Mouse (Mus musculus): ENCODE data around the gene Desi1. TPM values are rescaled to one million over a fixed set of nuclear protein-coding genes. Genes with fewer than 3 reads are reported as not detected.

The Desi1 gene
- polyA plus RNA-seq, 1 experiment from 2014 or later = 20.8 TPM

DNA sequence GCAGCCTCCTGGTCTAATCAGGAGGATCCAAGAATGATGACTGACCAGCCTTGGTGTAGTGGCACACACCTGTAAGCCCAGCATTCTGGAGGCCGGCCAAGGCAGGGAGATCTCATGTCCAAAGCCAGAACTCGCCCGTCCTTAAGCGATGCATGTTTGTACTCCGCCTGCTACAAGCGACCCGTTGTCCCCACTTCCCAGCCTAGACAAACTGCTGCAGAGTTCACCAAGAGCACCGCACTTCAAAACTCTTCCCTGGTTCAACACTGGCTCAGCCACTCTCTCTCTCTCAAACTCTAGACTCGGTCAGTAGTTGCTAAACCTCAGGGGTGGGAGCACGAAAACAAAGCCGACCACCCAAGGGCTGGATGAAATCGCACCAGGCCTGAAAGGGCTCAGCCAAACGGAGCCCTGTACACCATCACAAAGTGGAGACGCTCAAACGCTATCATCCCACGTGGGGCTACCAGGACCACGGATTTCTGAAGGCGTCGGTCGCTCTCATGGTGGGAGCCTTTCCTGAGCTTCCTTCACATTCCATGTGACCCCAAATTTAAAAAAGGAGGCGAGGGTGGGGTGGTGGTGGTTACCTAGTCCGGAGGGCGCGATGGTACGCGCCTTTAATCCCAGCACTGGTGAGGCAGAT lies 12.7 kb upstream of the Desi1 start:
- peak overlapping the region; percentile 94 for H3K4me2 ChIP-seq (replicated peaks; ENCODE audit: low read depth)
- no peak for TF ChIP-seq EP300 (optimal IDR thresholded peaks at IDR 0.05)
- no peak for TF ChIP-seq CTCF (IDR thresholded peaks at IDR 0.05; ENCODE audit: low read depth)
- H3K4me1 ChIP-seq (replicated peaks; ENCODE audit: control insufficient read depth, insufficient read depth) = 0 out of 2 replicates have a peak, but pooled peaks cover 5% of the 10 kb centered on the region
- DNase-seq (ENCODE audit: low spot score) (peak; percentile 34), ATAC-seq (ENCODE audit: low FRiP score, low TSS enrichment) (peak; percentile 30)
- H3K9me3 ChIP-seq (ENCODE audit: control insufficient read depth, low read length) = no peaks in the 10 kb centered on the region
- 2% methylated on average over 26 of the region's 26 CpGs for WGBS
- peak overlapping the region; percentile 96 for H3K9ac ChIP-seq (ENCODE audit: low read length)
- H3K27me3 ChIP-seq (ENCODE audit: control insufficient read depth, insufficient read depth, low read length) = no peaks in the 10 kb centered on the region
- H3K4me3 ChIP-seq (ENCODE audit: low read depth, low read length) = peak overlapping the region; percentile 98
- H3K36me3 ChIP-seq (ENCODE audit: control insufficient read depth, insufficient read depth, low read length) = peaks cover 6% of the 10 kb centered on the region; the same call in 1 of the 2 replicates
- peak overlapping the region; percentile 92; the same call in 1 of the 2 replicates for H3K27ac ChIP-seq (replicated peaks)

- Histone ChIP-seq H3K27ac (replicated peaks) (no peak overlapping the region), H3K9ac (ENCODE audit: low read length) (no peak overlapping the region), H3K4me2 (replicated peaks; ENCODE audit: low read depth) (no peak overlapping the region), H3K4me3 (ENCODE audit: low read depth, low read length) (no peak overlapping the region), H3K27me3 (ENCODE audit: control insufficient read depth, insufficient read depth, low read length) (no peaks in the 10 kb centered on the region), H3K4me1 (replicated peaks; ENCODE audit: control insufficient read depth, insufficient read depth) (0 out of 2 replicates have a peak, but pooled peaks cover 5% of the 10 kb centered on the region), H3K36me3 (ENCODE audit: control insufficient read depth, insufficient read depth, low read length) (peaks cover 10% of the 10 kb centered on the region; the same call in 1 of the 2 replicates), H3K9me3 (ENCODE audit: control insufficient read depth, low read length) (no peaks in the 10 kb centered on the region)
- ATAC-seq (ENCODE audit: low FRiP score, low TSS enrichment) = no peak
- no peak for DNase-seq (ENCODE audit: low spot score)
- TF ChIP-seq EP300 (optimal IDR thresholded peaks at IDR 0.05) = no peak
- TF ChIP-seq CTCF (IDR thresholded peaks at IDR 0.05; ENCODE audit: low read depth) = peak; percentile 60
- 95% methylated on average over 7 of the region's 7 CpGs for WGBS
These were observed 10.6 kb upstream of the Desi1 start for GRCm38 (mm10) chr15:82044166-82044784.

DNA sequence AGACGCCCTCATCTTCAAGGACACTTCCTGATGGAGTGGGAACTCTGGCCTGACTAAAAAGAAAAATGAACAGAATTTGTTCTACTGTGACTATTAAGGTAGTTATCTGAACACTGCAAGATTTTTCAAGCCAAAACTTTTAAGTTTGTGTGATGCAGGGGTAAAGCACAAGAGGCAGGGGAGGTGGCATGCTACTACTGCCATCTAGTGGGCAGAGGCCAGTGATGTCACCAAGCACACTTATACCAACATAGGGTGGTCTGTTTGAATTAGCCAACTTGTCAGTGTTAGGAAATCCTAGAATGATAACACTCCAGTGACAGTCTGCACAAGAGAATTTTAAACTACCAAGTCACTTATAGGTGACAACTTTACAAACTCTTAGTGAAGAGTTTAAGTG lies 7.0 kb upstream of the Desi1 start:
- DNase-seq (ENCODE audit: low spot score) (peak; percentile 46), ATAC-seq (ENCODE audit: low FRiP score, low TSS enrichment) (peak; percentile 56; the same call in 1 of the 2 replicates)
- no peaks in the 10 kb centered on the region for H3K4me1 ChIP-seq (replicated peaks; ENCODE audit: control insufficient read depth, insufficient read depth)
- H3K4me3 ChIP-seq (ENCODE audit: low read depth, low read length) = no peak overlapping the region
- TF ChIP-seq CTCF (IDR thresholded peaks at IDR 0.05; ENCODE audit: low read depth) = peak; percentile 87
- no peak for TF ChIP-seq EP300 (optimal IDR thresholded peaks at IDR 0.05)
- H3K9me3 ChIP-seq (ENCODE audit: control insufficient read depth, low read length) = no peaks in the 10 kb centered on the region
- no peak overlapping the region for H3K9ac ChIP-seq (ENCODE audit: low read length)
- H3K4me2 ChIP-seq (replicated peaks; ENCODE audit: low read depth) = no peak overlapping the region
- peaks cover 18% of the 10 kb centered on the region for H3K36me3 ChIP-seq (ENCODE audit: control insufficient read depth, insufficient read depth, low read length)
- WGBS = 88% methylated on average over 1 of the region's 1 CpGs
- H3K27me3 ChIP-seq (ENCODE audit: control insufficient read depth, insufficient read depth, low read length) = no peaks in the 10 kb centered on the region
- no peak overlapping the region for H3K27ac ChIP-seq (replicated peaks)

DNA sequence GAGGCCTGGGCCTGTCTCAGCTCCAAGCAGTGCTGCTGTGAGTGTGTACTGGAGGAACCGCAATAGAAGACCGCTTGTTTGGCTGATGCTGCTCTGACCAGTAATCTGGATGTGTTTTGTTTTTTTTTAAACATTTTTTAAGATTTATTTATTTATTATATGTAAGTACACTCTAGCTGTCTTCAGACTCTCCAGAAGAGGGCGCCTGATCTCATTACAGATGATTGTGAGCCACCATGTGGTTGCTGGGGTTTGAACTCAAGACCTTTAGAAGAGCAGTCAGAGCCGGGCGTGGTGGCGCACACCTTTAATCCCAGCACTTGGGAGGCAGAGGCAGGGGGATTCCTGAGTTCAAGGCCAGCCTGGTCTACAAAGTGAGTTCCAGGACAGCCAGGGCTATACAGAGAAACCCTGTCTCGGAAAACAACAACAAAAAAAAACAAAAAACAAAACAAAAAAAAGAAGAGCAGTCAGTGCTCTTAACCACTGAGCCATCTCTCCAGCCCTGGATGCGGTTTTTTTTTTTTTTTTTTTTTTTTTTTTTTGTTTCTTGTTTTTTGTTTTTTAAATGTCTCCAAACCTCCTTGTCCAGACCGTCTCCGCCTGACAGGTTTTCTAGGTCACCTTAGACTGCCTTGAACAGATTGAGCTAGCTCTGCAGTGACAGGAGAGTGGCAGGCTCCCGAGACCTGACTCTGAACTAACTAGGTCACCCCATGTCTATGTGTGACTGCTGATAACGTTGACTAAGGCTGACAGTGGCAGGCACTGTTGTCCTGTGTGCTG lies 2.4 kb upstream of the Desi1 start:
- H3K9me3 ChIP-seq (ENCODE audit: control insufficient read depth, low read length) = no peaks in the 10 kb centered on the region
- peaks cover 12% of the 10 kb centered on the region for H3K36me3 ChIP-seq (ENCODE audit: control insufficient read depth, insufficient read depth, low read length)
- ATAC-seq (ENCODE audit: low FRiP score, low TSS enrichment) (peak; percentile 27; the same call in 1 of the 2 replicates), DNase-seq (ENCODE audit: low spot score) (no peak)
- no peak overlapping the region for H3K4me3 ChIP-seq (ENCODE audit: low read depth, low read length)
- H3K27me3 ChIP-seq (ENCODE audit: control insufficient read depth, insufficient read depth, low read length) = no peaks in the 10 kb centered on the region
- WGBS = 79% methylated on average over 12 of the region's 12 CpGs
- no peaks in the 10 kb centered on the region for H3K4me1 ChIP-seq (replicated peaks; ENCODE audit: control insufficient read depth, insufficient read depth)
- no peak overlapping the region for H3K27ac ChIP-seq (replicated peaks)
- H3K9ac ChIP-seq (ENCODE audit: low read length) = no peak overlapping the region
- TF ChIP-seq CTCF (IDR thresholded peaks at IDR 0.05; ENCODE audit: low read depth) (peak; percentile 62), EP300 (optimal IDR thresholded peaks at IDR 0.05) (no peak)
- H3K4me2 ChIP-seq (replicated peaks; ENCODE audit: low read depth) = no peak overlapping the region

GRCm38 (mm10) chr15:82032386-82032785 lies 1.3 kb downstream of the Desi1 start:
- Histone ChIP-seq H3K9me3 (ENCODE audit: control insufficient read depth, low read length) (no peaks in the 10 kb centered on the region), H3K4me3 (ENCODE audit: low read depth, low read length) (no peak overlapping the region), H3K4me1 (replicated peaks; ENCODE audit: control insufficient read depth, insufficient read depth) (no peaks in the 10 kb centered on the region), H3K27ac (replicated peaks) (no peak overlapping the region), H3K36me3 (ENCODE audit: control insufficient read depth, insufficient read depth, low read length) (peaks cover 11% of the 10 kb centered on the region), H3K9ac (ENCODE audit: low read length) (no peak overlapping the region), H3K4me2 (replicated peaks; ENCODE audit: low read depth) (no peak overlapping the region), H3K27me3 (ENCODE audit: control insufficient read depth, insufficient read depth, low read length) (no peaks in the 10 kb centered on the region)
- TF ChIP-seq CTCF (IDR thresholded peaks at IDR 0.05; ENCODE audit: low read depth) = no peak
- TF ChIP-seq EP300 (optimal IDR thresholded peaks at IDR 0.05) = no peak
- DNase-seq (ENCODE audit: low spot score) (no peak), ATAC-seq (ENCODE audit: low FRiP score, low TSS enrichment) (no peak)
- WGBS = 90% methylated on average over 7 of the region's 7 CpGs
